Mouse (Mus musculus): Measurements from ENCODE around the gene Crybg1. TPM values are rescaled to one million over a fixed set of nuclear protein-coding genes. Genes with fewer than 3 reads are reported as not detected.

Crybg1 gene
- polyA plus RNA-seq, 1 experiment from 2014 or later, result 0.31 TPM

- 92% methylated on average over 8 of the region's 8 CpGs for WGBS
- no peaks in the 10 kb centered on the region for H3K9me3 ChIP-seq (ENCODE audit: control insufficient read depth, low read length)
- no peak overlapping the region for H3K27ac ChIP-seq (ENCODE audit: low read depth, low read length)
- DNase-seq (ENCODE audit: low spot score), result no peak
- no peak overlapping the region for H3K4me3 ChIP-seq (ENCODE audit: low read depth, low read length)
- no peaks in the 10 kb centered on the region for H3K27me3 ChIP-seq (ENCODE audit: control insufficient read depth, insufficient read depth, low read length)
- no peak overlapping the region for H3K4me2 ChIP-seq (replicated peaks; ENCODE audit: low read depth, low read length)
- no peaks in the 10 kb centered on the region for H3K4me1 ChIP-seq (replicated peaks; ENCODE audit: control insufficient read depth, insufficient read depth, low read length)
- H3K9ac ChIP-seq (ENCODE audit: low read depth, low read length), result no peak overlapping the region
- no peak for ATAC-seq (ENCODE audit: low FRiP score)
- H3K36me3 ChIP-seq (ENCODE audit: control insufficient read depth, insufficient read depth, low read length), result no peaks in the 10 kb centered on the region
Observed at GRCm38 (mm10) chr10:43910873-43911142, 237.8 kb downstream of the Crybg1 start.

GRCm38 (mm10) chr10:43910032-43910872 lies 238.4 kb downstream of the Crybg1 start:
- no peak overlapping the region for H3K9ac ChIP-seq (ENCODE audit: low read depth, low read length)
- no peaks in the 10 kb centered on the region for H3K27me3 ChIP-seq (ENCODE audit: control insufficient read depth, insufficient read depth, low read length)
- H3K36me3 ChIP-seq (ENCODE audit: control insufficient read depth, insufficient read depth, low read length), result no peaks in the 10 kb centered on the region
- DNase-seq (ENCODE audit: low spot score) (no peak), ATAC-seq (ENCODE audit: low FRiP score) (no peak)
- H3K4me1 ChIP-seq (replicated peaks; ENCODE audit: control insufficient read depth, insufficient read depth, low read length), result no peaks in the 10 kb centered on the region
- no peak overlapping the region for H3K4me3 ChIP-seq (ENCODE audit: low read depth, low read length)
- H3K27ac ChIP-seq (ENCODE audit: low read depth, low read length), result no peak overlapping the region
- no peak overlapping the region for H3K4me2 ChIP-seq (replicated peaks; ENCODE audit: low read depth, low read length)
- 86% methylated on average over 12 of the region's 12 CpGs for WGBS
- no peaks in the 10 kb centered on the region for H3K9me3 ChIP-seq (ENCODE audit: control insufficient read depth, low read length)

- WGBS, result 94% methylated on average over 1 of the region's 1 CpGs
- Histone ChIP-seq H3K4me3 (ENCODE audit: low read depth, low read length) (no peak overlapping the region), H3K4me1 (replicated peaks; ENCODE audit: control insufficient read depth, insufficient read depth, low read length) (no peaks in the 10 kb centered on the region), H3K27me3 (ENCODE audit: control insufficient read depth, insufficient read depth, low read length) (no peaks in the 10 kb centered on the region), H3K4me2 (replicated peaks; ENCODE audit: low read depth, low read length) (no peak overlapping the region), H3K9me3 (ENCODE audit: control insufficient read depth, low read length) (no peaks in the 10 kb centered on the region), H3K36me3 (ENCODE audit: control insufficient read depth, insufficient read depth, low read length) (no peaks in the 10 kb centered on the region), H3K9ac (ENCODE audit: low read depth, low read length) (no peak overlapping the region), H3K27ac (ENCODE audit: low read depth, low read length) (no peak overlapping the region)
- DNase-seq (ENCODE audit: low spot score) (no peak), ATAC-seq (ENCODE audit: low FRiP score) (no peak)
Observed at GRCm38 (mm10) chr10:43904569-43904968, 244.1 kb downstream of the Crybg1 start.

- Histone ChIP-seq H3K27me3 (ENCODE audit: control insufficient read depth, insufficient read depth, low read length) (no peaks in the 10 kb centered on the region), H3K9ac (ENCODE audit: low read depth, low read length) (peak within 1 kb of the TSS; percentile 69), H3K4me2 (replicated peaks; ENCODE audit: low read depth, low read length) (peak within 1 kb of the TSS; percentile 62), H3K36me3 (ENCODE audit: control insufficient read depth, insufficient read depth, low read length) (no peaks in the 10 kb centered on the region), H3K9me3 (ENCODE audit: control insufficient read depth, low read length) (no peaks in the 10 kb centered on the region), H3K4me1 (replicated peaks; ENCODE audit: control insufficient read depth, insufficient read depth, low read length) (no peaks in the 10 kb centered on the region), H3K4me3 (ENCODE audit: low read depth, low read length) (peak within 1 kb of the TSS; percentile 73), H3K27ac (ENCODE audit: low read depth, low read length) (peak within 1 kb of the TSS; percentile 55; the same call in 1 of the 2 replicates)
- DNase-seq (ENCODE audit: low spot score), result peak; percentile 96
- WGBS, result under 1% methylated on average over 40 of the region's 40 CpGs
- ATAC-seq (ENCODE audit: low FRiP score), result peak; percentile 99
Observed at GRCm38 (mm10) chr10:43901578-43902194, 247.0 kb downstream of the Crybg1 start, which contains the start of the genes Qrsl1 and Rtn4ip1. TSS of gene Qrsl1 (minus strand) at chr10:43901745. TSS of gene Rtn4ip1 (plus strand) at chr10:43901807.

- H3K4me3 ChIP-seq (ENCODE audit: low read depth, low read length), result peak overlapping the region; percentile 73
Observed at GRCm38 (mm10) chr10:43900883-43901570, 247.6 kb downstream of the Crybg1 start.

More at GRCm38 (mm10) chr10:43900883-43901570, 247.6 kb downstream of the Crybg1 start:
- 10% methylated on average over 29 of the region's 30 CpGs for WGBS
- no peak; the same call in 1 of the 2 replicates for ATAC-seq (ENCODE audit: low FRiP score)
- Histone ChIP-seq H3K9ac (ENCODE audit: low read depth, low read length) (peak overlapping the region; percentile 69), H3K27ac (ENCODE audit: low read depth, low read length) (peak overlapping the region; percentile 55; the same call in 1 of the 2 replicates), H3K9me3 (ENCODE audit: control insufficient read depth, low read length) (no peaks in the 10 kb centered on the region), H3K4me1 (replicated peaks; ENCODE audit: control insufficient read depth, insufficient read depth, low read length) (no peaks in the 10 kb centered on the region), H3K4me2 (replicated peaks; ENCODE audit: low read depth, low read length) (peak overlapping the region; percentile 43), H3K27me3 (ENCODE audit: control insufficient read depth, insufficient read depth, low read length) (no peaks in the 10 kb centered on the region), H3K36me3 (ENCODE audit: control insufficient read depth, insufficient read depth, low read length) (no peaks in the 10 kb centered on the region)
- DNase-seq (ENCODE audit: low spot score), result peak; percentile 15

Other genes with a start within 250 kb of the Crybg1 start
- gene Qrsl1, start 247.1 kb downstream of the Crybg1 start, polyA plus RNA-seq (2014; fragmentation: Nextera tagmentation; extraction: Ambion mirVana), result 29.7 and 30.1 TPM in 2 replicates
- gene Rtn4ip1, start 247.0 kb downstream of the Crybg1 start, polyA plus RNA-seq (2014; fragmentation: Nextera tagmentation; extraction: Ambion mirVana), result 20.0 and 20.5 TPM in 2 replicates
- gene Atg5, start 119.5 kb upstream of the Crybg1 start, polyA plus RNA-seq (2014; fragmentation: Nextera tagmentation; extraction: Ambion mirVana), result 58.7 and 61.6 TPM in 2 replicates

Data from hindbrain, embryonic 11.5 days (tissue).